Mouse (Mus musculus) forebrain, postnatal 0 days (tissue): ENCODE results near the gene Slc6a21. TPM values are rescaled to one million over a fixed set of nuclear protein-coding genes. Genes with fewer than 3 reads are reported as not detected.
A peak's percentile ranks its signal among the peaks of the same experiment; 100 is the strongest.

Experiments used
- ATAC-seq: fragments of 200-750 bp; cut with Nextera tagmentation; 2 replicates; pipeline ENCODE4 v1.8.0; 2017; ENCODE audit warnings: mild to moderate bottlenecking, moderate library complexity
- DNase-seq: peaks from one replicate; pipeline ENCODE4 v3.0.0-alpha.2; 2015
- H3K27ac ChIP-seq: fragments of 300-500 bp; sonication (generic); 2 replicates; pipeline ENCODE4 v1.5.1; 2014; ENCODE audit warnings: low read depth, mild to moderate bottlenecking, antibody characterized with exemption, low read length, moderate library complexity, mixed read lengths
- H3K27me3 ChIP-seq: fragments of 300-500 bp; sonication (generic); 2 replicates; pipeline ENCODE4 v1.6.1; 2014; ENCODE audit warnings: mild to moderate bottlenecking, low read length, mixed read lengths; ENCODE audit not compliant: insufficient read depth
- H3K36me3 ChIP-seq: fragments of 300-500 bp; sonication (generic); 2 replicates; pipeline ENCODE4 v1.6.1; 2014; ENCODE audit warnings: mild to moderate bottlenecking, moderate library complexity; ENCODE audit not compliant: insufficient read depth
- H3K4me1 ChIP-seq: fragments of 300-500 bp; sonication (generic); 2 replicates; pipeline ENCODE4 v1.6.1; 2014; ENCODE audit warnings: antibody characterized with exemption; ENCODE audit not compliant: insufficient read depth
- H3K4me2 ChIP-seq: fragments of 300-500 bp; sonication (generic); 2 replicates; pipeline ENCODE4 v1.6.1; 2014; ENCODE audit warnings: low read depth, mild to moderate bottlenecking, moderate library complexity
- H3K4me3 ChIP-seq: fragments of 300-500 bp; sonication (generic); 2 replicates; pipeline ENCODE4 v1.5.1; 2014; ENCODE audit warnings: low read depth, low read length, mixed read lengths
- H3K9ac ChIP-seq: fragments of 300-500 bp; sonication (generic); 2 replicates; pipeline ENCODE4 v1.6.1; 2014; ENCODE audit warnings: mild to moderate bottlenecking
- H3K9me3 ChIP-seq: fragments of 300-500 bp; sonication (generic); 2 replicates; pipeline ENCODE4 v1.6.1; 2016; ENCODE audit warnings: low read length
- CTCF ChIP-seq: sonication (generic); IDR thresholded peaks from 2 replicates; pipeline ENCODE4 v1.5.1; 2016; ENCODE audit warnings: antibody characterized with exemption, control low read depth, low read depth
- WGBS: fragments of 180-500 bp; shearing (Covaris S2); extraction: QIAGEN DNeasy Blood & Tissue Kit; methylation state at CpG from one replicate; pipeline ENCODE4 v1.1.7; 2014; 5-methylcytosine and 5-hydroxymethylcytosine counted together
- polyA plus RNA-seq: library from polyadenylated mRNA; unstranded; fragments of >200 nt; fragmentation: Nextera tagmentation; extraction: Ambion mirVana; gene quantifications from 2 replicates; pipeline ENCODE4 v1.2.1, GENCODE M21; 2015
- total RNA-seq: library from RNA; depleted of rRNA; stranded (reverse); fragments of >200 nt; gene quantifications from 2 replicates; pipeline ENCODE4 v1.2.3, GENCODE M21; 2014

The Slc6a21 gene
- total and polyA plus RNA-seq, 2 experiments from 2014 or later, result not detected

GRCm38 (mm10) chr7:45232716-45233465, 44.4 kb upstream of the Slc6a21 start:
- Histone ChIP-seq H3K27ac (no peak overlapping the region), H3K27me3 (no peaks in the 10 kb centered on the region), H3K9ac (no peak overlapping the region), H3K4me3 (no peak overlapping the region), H3K9me3 (no peaks in the 10 kb centered on the region), H3K36me3 (peaks cover 7% of the 10 kb centered on the region; the same call in 1 of the 2 replicates), H3K4me1 (0 out of 2 replicates have a peak, but pooled peaks cover 6% of the 10 kb centered on the region), H3K4me2 (no peak overlapping the region)
- TF ChIP-seq CTCF, result no peak
- WGBS, result 62% methylated on average over 13 of the region's 13 CpGs
- ATAC-seq (no peak), DNase-seq (no peak)

GRCm38 (mm10) chr7:45233580-45234332, 43.6 kb upstream of the Slc6a21 start:
- WGBS, result 23% methylated on average over 20 of the region's 20 CpGs
- Histone ChIP-seq H3K9ac (0 out of 2 replicates have a peak overlapping the region, but pooled peaks have one; percentile 1), H3K36me3 (0 out of 2 replicates have a peak, but pooled peaks cover 4% of the 10 kb centered on the region), H3K9me3 (no peaks in the 10 kb centered on the region), H3K27ac (no peak overlapping the region), H3K27me3 (no peaks in the 10 kb centered on the region), H3K4me3 (no peak overlapping the region), H3K4me2 (peak overlapping the region; percentile 27), H3K4me1 (0 out of 2 replicates have a peak, but pooled peaks cover 6% of the 10 kb centered on the region)
- DNase-seq, result peak; percentile 41
- no peak for TF ChIP-seq CTCF
- peak; percentile 10 for ATAC-seq

GRCm38 (mm10) chr7:45234333-45234841, 42.9 kb upstream of the Slc6a21 start:
- DNase-seq (peak; percentile 37), ATAC-seq (peak; percentile 43; the same call in 1 of the 2 replicates)
- Histone ChIP-seq H3K4me2 (peak overlapping the region; percentile 27), H3K27ac (no peak overlapping the region), H3K9ac (0 out of 2 replicates have a peak overlapping the region, but pooled peaks have one; percentile 1), H3K27me3 (no peaks in the 10 kb centered on the region), H3K4me3 (no peak overlapping the region), H3K36me3 (0 out of 2 replicates have a peak, but pooled peaks cover 4% of the 10 kb centered on the region), H3K4me1 (0 out of 2 replicates have a peak, but pooled peaks cover 6% of the 10 kb centered on the region), H3K9me3 (no peaks in the 10 kb centered on the region)
- no peak for TF ChIP-seq CTCF
- WGBS, result 15% methylated on average over 29 of the region's 29 CpGs

DNA sequence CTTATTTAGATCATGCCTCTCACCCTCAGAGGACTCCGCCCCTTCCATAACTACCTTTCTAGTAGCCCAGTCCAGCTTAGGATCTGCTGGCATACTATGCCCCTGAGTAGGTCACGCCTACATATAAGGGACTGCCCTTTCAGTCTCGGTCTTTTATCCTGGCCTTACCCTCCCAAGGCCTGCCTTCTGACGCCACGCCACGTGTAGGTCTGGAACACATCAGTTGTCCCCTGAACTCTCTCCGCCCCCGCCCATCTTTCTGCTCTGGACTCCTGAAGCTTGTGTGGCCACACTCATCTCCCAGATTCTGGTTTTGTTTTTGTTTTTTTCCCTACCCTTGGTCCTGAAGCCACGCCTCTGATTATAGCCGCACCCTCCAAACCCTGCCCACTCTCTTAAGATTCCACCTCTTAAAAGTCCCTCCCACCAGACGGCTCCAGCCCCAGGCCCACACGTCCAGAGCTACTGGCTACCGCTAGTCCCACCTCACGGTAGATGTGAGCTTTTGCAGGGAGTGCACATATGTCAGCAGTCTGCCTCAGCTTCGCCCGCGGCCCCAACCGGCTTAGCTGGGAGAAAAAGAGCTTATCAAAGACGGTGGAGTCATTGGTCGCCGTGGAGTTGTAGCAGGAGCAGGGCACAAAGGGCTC, 42.3 kb upstream of the Slc6a21 start:
- H3K27ac ChIP-seq, result no peak overlapping the region
- no peak overlapping the region for H3K4me3 ChIP-seq

GRCm38 (mm10) chr7:45235656-45236180, 41.6 kb upstream of the Slc6a21 start:
- 38% methylated on average over 17 of the region's 17 CpGs for WGBS
- H3K4me2 ChIP-seq, result 0 out of 2 replicates have a peak overlapping the region, but pooled peaks have one; percentile 27
- no peaks in the 10 kb centered on the region for H3K36me3 ChIP-seq
- no peaks in the 10 kb centered on the region for H3K27me3 ChIP-seq
- ATAC-seq (no peak), DNase-seq (no peak)
- no peak overlapping the region for H3K9ac ChIP-seq
- TF ChIP-seq CTCF, result no peak
- 0 out of 2 replicates have a peak, but pooled peaks cover 6% of the 10 kb centered on the region for H3K4me1 ChIP-seq
- no peak overlapping the region for H3K4me3 ChIP-seq
- H3K27ac ChIP-seq, result no peak overlapping the region
- no peaks in the 10 kb centered on the region for H3K9me3 ChIP-seq

More for the DNA sequence above, 42.3 kb upstream of the Slc6a21 start:
- no peaks in the 10 kb centered on the region for H3K36me3 ChIP-seq
- TF ChIP-seq CTCF, result peak; percentile 9; the same call in 1 of the 2 replicates
- H3K9ac ChIP-seq, result no peak overlapping the region
- ATAC-seq, result peak; percentile 74
- 0 out of 2 replicates have a peak, but pooled peaks cover 6% of the 10 kb centered on the region for H3K4me1 ChIP-seq
- no peaks in the 10 kb centered on the region for H3K9me3 ChIP-seq
- DNase-seq, result peak; percentile 33
- no peaks in the 10 kb centered on the region for H3K27me3 ChIP-seq
- WGBS, result 9% methylated on average over 21 of the region's 21 CpGs
- 0 out of 2 replicates have a peak overlapping the region, but pooled peaks have one; percentile 27 for H3K4me2 ChIP-seq
